Mouse (Mus musculus): Measurements from ENCODE around the gene Olfr474. TPM values are rescaled to one million over a fixed set of nuclear protein-coding genes. Genes with fewer than 3 reads are reported as not detected.
"Not testable (repeated sequence)": the region's sequence is repeated elsewhere in the genome, so short reads cannot be mapped to it uniquely, and the experiment has no call there.

Olfr474 gene
- polyA plus RNA-seq (2012; rRNA removed): not detected in 2 replicates

DNA sequence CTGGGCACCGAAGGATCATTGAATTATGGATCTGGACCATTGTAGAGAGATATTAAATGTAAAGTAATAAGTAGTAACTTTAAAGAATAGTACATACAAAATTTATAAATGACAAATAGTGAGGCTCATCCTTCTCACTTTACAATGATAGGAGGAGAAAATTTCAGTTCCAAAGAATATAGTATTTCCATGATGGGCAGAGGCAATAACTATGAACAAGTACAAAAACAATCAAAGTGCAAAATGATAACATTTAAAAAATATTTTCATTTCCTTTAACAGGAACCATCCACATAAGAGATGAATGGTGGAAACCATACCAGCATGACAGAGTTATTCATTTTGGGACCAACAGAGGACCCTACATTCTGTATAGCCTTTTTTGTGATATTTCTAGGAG, at the start of gene Olfr474:
TSS of gene Olfr474 (plus strand) at position 301 of the 400 bp plus-strand sequence.
- H3K27me3 ChIP-seq (ENCODE audit: control insufficient read depth, insufficient read depth, low read length): no peaks in the 10 kb centered on the region
- H3K4me1 ChIP-seq (ENCODE audit: control insufficient read depth, insufficient read depth, low read length): no peaks in the 10 kb centered on the region
- TF ChIP-seq POLR2A (IDR thresholded peaks at IDR 0.05; ENCODE audit: borderline replicate concordance, insufficient read depth, low read length): no peak
- no peak for TF ChIP-seq CTCF (IDR thresholded peaks at IDR 0.05; ENCODE audit: borderline replicate concordance, insufficient read depth, low read depth, low read length)
- H3K27ac ChIP-seq (ENCODE audit: insufficient read depth, low read length): no peak within 1 kb of the TSS
- DNase-seq: no peak
- 75% methylated on average over 1 of the region's 1 CpGs for WGBS
- no peak within 1 kb of the TSS for H3K4me3 ChIP-seq (replicated peaks; ENCODE audit: insufficient read depth, low read depth, low read length)

DNA sequence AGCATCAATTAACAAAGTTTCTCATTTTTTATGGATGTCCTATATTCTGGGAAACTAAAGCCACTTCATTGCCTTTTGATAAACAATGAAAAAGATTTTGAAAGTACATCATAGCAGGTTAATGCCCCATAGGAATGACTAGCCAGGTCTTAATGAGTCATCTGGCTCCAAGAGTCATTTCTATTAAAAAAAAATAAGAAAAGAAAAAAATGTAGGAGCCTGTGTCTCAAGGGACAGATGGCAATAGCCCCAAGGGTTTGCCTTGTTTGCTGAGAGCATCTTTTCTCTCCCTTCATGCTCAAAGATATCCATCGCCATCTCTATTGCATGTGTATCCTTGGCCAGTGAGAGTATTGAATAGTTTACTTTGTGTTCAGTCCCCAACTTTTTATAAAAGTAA, 24.3 kb upstream of the Olfr474 start, which contains the start of gene Olfr473:
TSS of gene Olfr473 (plus strand) at position 301 of the 400 bp plus-strand sequence.
- WGBS: 95% methylated on average over 1 of the region's 1 CpGs
- TF ChIP-seq CTCF (IDR thresholded peaks at IDR 0.05; ENCODE audit: borderline replicate concordance, insufficient read depth, low read depth, low read length): no peak
- no peak for TF ChIP-seq POLR2A (IDR thresholded peaks at IDR 0.05; ENCODE audit: borderline replicate concordance, insufficient read depth, low read length)
- DNase-seq: no peak
- H3K27ac ChIP-seq (ENCODE audit: insufficient read depth, low read length): no peak within 1 kb of the TSS
- H3K27me3 ChIP-seq (ENCODE audit: control insufficient read depth, insufficient read depth, low read length): no peaks in the 10 kb centered on the region
- H3K4me1 ChIP-seq (ENCODE audit: control insufficient read depth, insufficient read depth, low read length): no peaks in the 10 kb centered on the region
- no peak within 1 kb of the TSS for H3K4me3 ChIP-seq (replicated peaks; ENCODE audit: insufficient read depth, low read depth, low read length)

DNA sequence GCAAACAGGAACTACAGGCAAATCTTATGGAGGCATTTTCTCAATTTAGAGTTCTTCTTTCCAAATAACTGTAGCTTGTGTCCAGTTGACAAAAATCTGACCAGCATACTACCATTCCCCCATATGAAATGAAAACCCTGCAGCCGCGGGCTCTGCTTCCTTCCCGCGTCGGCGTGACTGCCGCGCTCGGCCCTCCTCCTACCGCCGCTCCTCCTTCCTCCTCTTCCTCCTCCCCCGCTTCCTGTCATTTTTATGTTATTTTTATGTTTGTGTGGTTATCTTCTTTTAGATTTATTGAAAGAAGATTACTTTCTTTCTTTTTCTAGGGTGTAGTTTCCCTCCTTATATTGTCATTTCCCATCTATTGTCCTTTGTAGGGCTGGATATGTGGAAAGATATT, 1.9 kb upstream of the Olfr474 start:
- H3K4me3 ChIP-seq (replicated peaks; ENCODE audit: insufficient read depth, low read depth, low read length); DNase-seq; H3K4me1 ChIP-seq (ENCODE audit: control insufficient read depth, insufficient read depth, low read length); H3K27me3 ChIP-seq (ENCODE audit: control insufficient read depth, insufficient read depth, low read length); H3K27ac ChIP-seq (ENCODE audit: insufficient read depth, low read length): not testable (repeated sequence)
- WGBS: 96% methylated on average over 12 of the region's 12 CpGs

DNA sequence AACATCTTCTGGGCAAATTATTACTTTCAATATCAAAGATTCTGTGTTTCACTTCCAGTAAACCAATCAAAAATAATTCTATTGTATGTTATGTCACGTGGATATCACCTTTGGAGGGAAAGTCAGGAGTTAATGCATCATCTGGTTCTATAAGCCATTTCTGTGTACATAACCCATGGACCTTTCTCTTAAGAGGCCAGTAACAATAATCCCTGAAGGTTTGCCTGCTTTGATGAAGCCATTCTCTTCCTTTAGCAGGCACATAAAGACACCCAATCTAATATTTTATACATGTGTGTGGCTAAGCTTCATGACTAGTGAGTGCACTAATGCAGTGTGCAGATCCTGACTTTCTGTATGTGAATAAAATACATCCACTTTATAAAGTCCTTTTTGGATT, 10.1 kb downstream of the Olfr474 start, which contains the start of gene Olfr476:
TSS of gene Olfr476 (plus strand) at position 301 of the 400 bp plus-strand sequence.
- WGBS: 40% methylated on average over 1 of the region's 1 CpGs
- Histone ChIP-seq H3K4me1 (ENCODE audit: control insufficient read depth, insufficient read depth, low read length) (no peaks in the 10 kb centered on the region), H3K4me3 (replicated peaks; ENCODE audit: insufficient read depth, low read depth, low read length) (no peak within 1 kb of the TSS), H3K27ac (ENCODE audit: insufficient read depth, low read length) (no peak within 1 kb of the TSS), H3K27me3 (ENCODE audit: control insufficient read depth, insufficient read depth, low read length) (no peaks in the 10 kb centered on the region)
- no peak for DNase-seq
- TF ChIP-seq POLR2A (IDR thresholded peaks at IDR 0.05; ENCODE audit: borderline replicate concordance, insufficient read depth, low read length) (no peak), CTCF (IDR thresholded peaks at IDR 0.05; ENCODE audit: borderline replicate concordance, insufficient read depth, low read depth, low read length) (no peak)

DNA sequence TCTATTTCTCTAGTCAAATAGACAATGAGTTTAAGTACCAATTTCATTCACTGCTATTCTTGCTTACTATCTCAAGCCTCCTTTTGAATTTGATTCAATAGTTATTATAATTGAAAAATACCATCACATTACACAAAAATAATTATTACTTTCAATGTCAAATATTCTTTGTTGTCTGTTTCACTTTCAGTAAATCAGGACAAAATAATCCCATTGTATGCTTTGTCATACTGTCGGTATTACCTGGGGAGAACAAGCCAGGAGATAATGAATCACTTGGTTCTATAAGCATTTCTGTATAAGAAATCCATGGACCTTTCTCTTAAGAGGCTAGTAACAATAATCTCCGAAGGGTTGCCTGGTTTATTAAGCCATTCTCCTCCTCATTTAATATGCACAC, 31.9 kb downstream of the Olfr474 start, which contains the start of gene Olfr477:
TSS of gene Olfr477 (plus strand) at position 301 of the 400 bp plus-strand sequence.
- Histone ChIP-seq H3K27me3 (ENCODE audit: control insufficient read depth, insufficient read depth, low read length) (no peaks in the 10 kb centered on the region), H3K27ac (ENCODE audit: insufficient read depth, low read length) (no peak within 1 kb of the TSS), H3K4me1 (ENCODE audit: control insufficient read depth, insufficient read depth, low read length) (no peaks in the 10 kb centered on the region), H3K4me3 (replicated peaks; ENCODE audit: insufficient read depth, low read depth, low read length) (no peak within 1 kb of the TSS)
- WGBS: 87% methylated on average over 2 of the region's 2 CpGs
- DNase-seq: no peak
- no peak for TF ChIP-seq CTCF (IDR thresholded peaks at IDR 0.05; ENCODE audit: borderline replicate concordance, insufficient read depth, low read depth, low read length)
- TF ChIP-seq POLR2A (IDR thresholded peaks at IDR 0.05; ENCODE audit: borderline replicate concordance, insufficient read depth, low read length): no peak

Other genes starting within 250 kb of the Olfr474 start
- gene Cyb5r2, start 196.6 kb upstream of the Olfr474 start, polyA plus RNA-seq (2012; rRNA removed): 0.47 and 0.51 TPM in 2 replicates
- gene Ovch2, start 153.4 kb upstream of the Olfr474 start, polyA plus RNA-seq (2012; rRNA removed): not detected in 2 replicates
- not detected in 2 replicates for gene Olfr467, start 142.4 kb upstream of the Olfr474 start, polyA plus RNA-seq (2012; rRNA removed)
- not detected in 2 replicates for gene Olfr469, start 129.1 kb upstream of the Olfr474 start, polyA plus RNA-seq (2012; rRNA removed)
- not detected in 2 replicates for gene Olfr470, start 107.2 kb upstream of the Olfr474 start, polyA plus RNA-seq (2012; rRNA removed)
- gene Olfr472, start 56.7 kb upstream of the Olfr474 start, polyA plus RNA-seq (2012; rRNA removed): not detected in 2 replicates
- gene Olfr473, start 24.2 kb upstream of the Olfr474 start, polyA plus RNA-seq (2012; rRNA removed): not detected in 2 replicates
- not detected in 2 replicates for gene Olfr476, start 10.2 kb downstream of the Olfr474 start, polyA plus RNA-seq (2012; rRNA removed)
- gene Olfr477, start 32.0 kb downstream of the Olfr474 start, polyA plus RNA-seq (2012; rRNA removed): not detected in 2 replicates
- not detected in 2 replicates for gene Olfr478, start 79.3 kb downstream of the Olfr474 start, polyA plus RNA-seq (2012; rRNA removed)
- not detected in 2 replicates for gene Olfr479, start 96.0 kb downstream of the Olfr474 start, polyA plus RNA-seq (2012; rRNA removed)
- gene Olfr480, start 112.7 kb downstream of the Olfr474 start, polyA plus RNA-seq (2012; rRNA removed): not detected in 2 replicates
- gene Olfr481, start 125.2 kb downstream of the Olfr474 start, polyA plus RNA-seq (2012; rRNA removed): not detected in 2 replicates
- not detected in 2 replicates for gene Olfr482, start 142.9 kb downstream of the Olfr474 start, polyA plus RNA-seq (2012; rRNA removed)
- not detected in 2 replicates for gene Olfr483, start 146.2 kb downstream of the Olfr474 start, polyA plus RNA-seq (2012; rRNA removed)
- not detected in 2 replicates for gene Olfr484, start 172.8 kb downstream of the Olfr474 start, polyA plus RNA-seq (2012; rRNA removed)
- gene Olfr485, start 205.2 kb downstream of the Olfr474 start, polyA plus RNA-seq (2012; rRNA removed): not detected in 2 replicates
- not detected in 2 replicates for gene Olfr486, start 218.1 kb downstream of the Olfr474 start, polyA plus RNA-seq (2012; rRNA removed)

Measured in cerebellum, adult 2 months (tissue).